Mouse (Mus musculus) MEL (cell line): Measurements from ENCODE around the gene Recql5. TPM values are rescaled to one million over a fixed set of nuclear protein-coding genes. Genes with fewer than 3 reads are reported as not detected.
A peak's percentile ranks its signal among the peaks of the same experiment; 100 is the strongest.

Experiments used
- DNase-seq: peaks from one replicate; pipeline ENCODE4 v3.0.0; 2011; ENCODE audit warnings: low read depth, low spot score
- H3K27ac ChIP-seq: 2 replicates; pipeline ENCODE4 v1.5.1; 2012; ENCODE audit warnings: low read depth, mild to moderate bottlenecking, control low read depth, low read length, moderate library complexity; ENCODE audit not compliant: control insufficient read depth
- H3K27me3 ChIP-seq, 2 experiments: fragments of 150-350 bp in 1 of 2; sonication (generic) in 1 of 2; 2 replicates each; pipeline ENCODE4 v1.6.1; 2012; ENCODE audit warnings: low read length in 2 of 2, mild to moderate bottlenecking in 2 of 2, improper control_type of control experiment in 1 of 2, moderate library complexity in 1 of 2; ENCODE audit not compliant: insufficient read depth in 2 of 2, control insufficient read depth in 1 of 2
- H3K36me3 ChIP-seq, 2 experiments: 2 replicates each; pipeline ENCODE4 v1.6.1; 2012 to 2014; ENCODE audit warnings: low read length in 2 of 2, improper control_type of control experiment in 1 of 2, inconsistent platforms in 1 of 2, mild to moderate bottlenecking in 1 of 2; ENCODE audit not compliant: insufficient read depth in 2 of 2, control insufficient read depth in 1 of 2
- H3K4me1 ChIP-seq, 2 experiments: fragments of 150-350 bp in 1 of 2; sonication (generic) in 1 of 2; 2 replicates each; pipeline ENCODE4 v1.6.1; 2012; ENCODE audit warnings: low read length in 2 of 2, improper control_type of control experiment in 1 of 2, mild to moderate bottlenecking in 1 of 2; ENCODE audit not compliant: insufficient read depth in 2 of 2, control insufficient read depth in 1 of 2
- H3K4me3 ChIP-seq, 2 experiments: fragments of 150-350 bp in 1 of 2; sonication (generic) in 1 of 2; 2 replicates each; pipeline ENCODE4 v1.5.1; 2012; ENCODE audit warnings: low read depth in 2 of 2, low read length in 2 of 2, mild to moderate bottlenecking in 2 of 2, moderate library complexity in 2 of 2, control low read depth in 1 of 2, improper control_type of control experiment in 1 of 2; ENCODE audit not compliant: control insufficient read depth in 1 of 2, insufficient read depth in 1 of 2
- H3K79me2 ChIP-seq: 2 replicates; pipeline ENCODE4 v1.6.1; 2012; ENCODE audit warnings: mild to moderate bottlenecking, low read length, moderate library complexity; ENCODE audit not compliant: control insufficient read depth, poor library complexity, insufficient read depth
- H3K9ac ChIP-seq: 2 replicates; pipeline ENCODE4 v1.6.1; 2012; ENCODE audit warnings: low read depth, mild to moderate bottlenecking, control low read depth, low read length, moderate library complexity; ENCODE audit not compliant: control insufficient read depth, poor library complexity, severe bottlenecking
- H3K9me3 ChIP-seq: fragments of 150-350 bp; sonication (generic); replicated peaks from 2 replicates; pipeline ENCODE4 v1.6.1; 2012; ENCODE audit warnings: mild to moderate bottlenecking, low read length, improper control_type of control experiment, moderate library complexity; ENCODE audit not compliant: insufficient read depth
- CTCF ChIP-seq, 3 experiments: IDR thresholded peaks in 2 of 3; conservative IDR thresholded peaks in 1 of 3; 2 replicates each; pipeline ENCODE4 v1.5.1; 2011 to 2012; ENCODE audit warnings: low read length in 3 of 3, low read depth in 2 of 3, mild to moderate bottlenecking in 2 of 3, improper control_type of control experiment in 1 of 3, inconsistent platforms in 1 of 3, mixed read lengths in 1 of 3, moderate library complexity in 1 of 3; ENCODE audit not compliant: control insufficient read depth in 1 of 3, insufficient read depth in 1 of 3, poor library complexity in 1 of 3, severe bottlenecking in 1 of 3
- ELF1 ChIP-seq: IDR thresholded peaks from 2 replicates; pipeline ENCODE4 v1.6.1; 2014; ENCODE audit warnings: low read depth, mild to moderate bottlenecking, inconsistent platforms, low read length, improper control_type of control experiment, moderate library complexity
- EP300 ChIP-seq, 2 experiments: IDR thresholded peaks; 2 replicates each; pipeline ENCODE4 v1.6.1; 2011; ENCODE audit warnings: improper control_type of control experiment in 2 of 2, low read length in 2 of 2, low read depth in 1 of 2, mild to moderate bottlenecking in 1 of 2
- GATA1 ChIP-seq: IDR thresholded peaks from 2 replicates; pipeline ENCODE4 v1.6.1; 2011; ENCODE audit warnings: low read depth, low read length, improper control_type of control experiment
- HCFC1 ChIP-seq: IDR thresholded peaks from 2 replicates; pipeline ENCODE4 v1.6.1; 2012; ENCODE audit warnings: low read depth, mild to moderate bottlenecking, inconsistent platforms, low read length, improper control_type of control experiment, moderate library complexity
- JUND ChIP-seq: IDR thresholded peaks from 2 replicates; pipeline ENCODE4 v1.6.1; 2011; ENCODE audit warnings: low read depth, mild to moderate bottlenecking, improper control_type of control experiment, low read length
- KAT2A ChIP-seq: conservative IDR thresholded peaks from 2 replicates; pipeline ENCODE4 v1.6.1; 2012; ENCODE audit warnings: low read depth, low read length, improper control_type of control experiment, inconsistent platforms
- NELFE ChIP-seq: IDR thresholded peaks from 2 replicates; pipeline ENCODE4 v1.6.1; 2011; ENCODE audit warnings: low read depth, low read length, improper control_type of control experiment
- NRF1 ChIP-seq: IDR thresholded peaks from 2 replicates; pipeline ENCODE4 v1.6.1; 2014; ENCODE audit warnings: low read depth, mild to moderate bottlenecking, inconsistent platforms, low read length, improper control_type of control experiment, moderate library complexity; ENCODE audit not compliant: poor library complexity, insufficient read depth, severe bottlenecking
- POLR2A ChIP-seq, 2 experiments: IDR thresholded peaks; 2 replicates each; pipeline ENCODE4 v1.6.1; 2011 to 2012; ENCODE audit warnings: low read length in 2 of 2, mild to moderate bottlenecking in 2 of 2, control low read depth in 1 of 2, improper control_type of control experiment in 1 of 2, low read depth in 1 of 2, moderate library complexity in 1 of 2; ENCODE audit not compliant: control insufficient read depth in 1 of 2, insufficient read depth in 1 of 2, poor library complexity in 1 of 2
- RAD21 ChIP-seq: IDR thresholded peaks from 2 replicates; pipeline ENCODE4 v1.6.1; 2011; ENCODE audit warnings: mild to moderate bottlenecking, low read depth, low read length, improper control_type of control experiment
- SMC3 ChIP-seq: IDR thresholded peaks from 2 replicates; pipeline ENCODE4 v1.6.1; 2011; ENCODE audit warnings: low read depth, low read length, improper control_type of control experiment
- TBP ChIP-seq: IDR thresholded peaks from 2 replicates; pipeline ENCODE4 v1.8.0; 2011; ENCODE audit warnings: low read depth, low read length, improper control_type of control experiment
- ZC3H11A ChIP-seq: IDR thresholded peaks from 2 replicates; pipeline ENCODE4 v1.6.1; 2012; ENCODE audit warnings: low read depth, mild to moderate bottlenecking, inconsistent platforms, low read length, improper control_type of control experiment
- ZMIZ1 ChIP-seq: IDR thresholded peaks from 2 replicates; pipeline ENCODE4 v1.6.1; 2012; ENCODE audit warnings: low read depth, mild to moderate bottlenecking, inconsistent platforms, low read length, improper control_type of control experiment, moderate library complexity
- polyA plus RNA-seq, 2 experiments: library from polyadenylated mRNA; stranded (reverse) in 1 of 2; unstranded in 1 of 2; fragments of >175 nt in 1 of 2; fragments of >200 nt in 1 of 2; gene quantifications; 2 replicates each; pipeline versions ENCODE4 v1.2.1 to v1.2.4; 2012; ENCODE audit warnings: low replicate concordance in 2 of 2, low read depth in 1 of 2; ENCODE audit not compliant: insufficient read length in 2 of 2, insufficient read depth in 1 of 2, missing spikeins in 1 of 2
- total RNA-seq: library from RNA; depleted of rRNA; stranded (reverse); fragments of 300-350 nt; gene quantifications from 2 replicates; pipeline ENCODE4 v1.2.3, GENCODE M21; 2012

Recql5 gene
- total and polyA plus RNA-seq, 3 experiments, result 20.3 to 21.5 TPM; not detected in 1

GRCm38 (mm10) chr11:115877174-115877755 lies 56.0 kb downstream of the Recql5 start:
- H3K9ac ChIP-seq, result peak overlapping the region; percentile 44
- DNase-seq, result peak; percentile 71
- no peaks in the 10 kb centered on the region for H3K27me3 ChIP-seq

GRCm38 (mm10) chr11:115876438-115876837 lies 56.8 kb downstream of the Recql5 start:
- Histone ChIP-seq H3K36me3 (peaks cover 0 to 7% of the 10 kb centered on the region in 2 experiments; a peak in 2 of 4 replicates), H3K79me2 (no peaks in the 10 kb centered on the region), H3K9me3 (no peaks in the 10 kb centered on the region), H3K9ac (no peak overlapping the region), H3K4me3 (no peak overlapping the region), H3K4me1 (peaks cover 0 to 11% of the 10 kb centered on the region in 2 experiments; a peak in 2 of 4 replicates), H3K27ac (no peak overlapping the region), H3K27me3 (no peaks in the 10 kb centered on the region)
- TF ChIP-seq SMC3 (peak; percentile 44), RAD21 (peak; percentile 34), NELFE (no peak), CTCF (IDR thresholded peaks at IDR 0.05 in 2 of 3, conservative IDR thresholded peaks at IDR 0.05 in 1 of 3; ENCODE audit: control insufficient read depth in 1 of 3, insufficient read depth in 1 of 3, low read depth in 2 of 3, low read length in 3 of 3, poor library complexity in 1 of 3, severe bottlenecking in 1 of 3) (peak; percentile 41 to 53 (median 45)), ZC3H11A (peak; percentile 22)
- DNase-seq, result peak; percentile 52

More at GRCm38 (mm10) chr11:115877174-115877755, 56.0 kb downstream of the Recql5 start:
- no peak overlapping the region for H3K27ac ChIP-seq
- no peaks in the 10 kb centered on the region for H3K9me3 ChIP-seq
- no peaks in the 10 kb centered on the region for H3K79me2 ChIP-seq
- no peak overlapping the region for H3K4me3 ChIP-seq
- no peak for TF ChIP-seq NRF1
- TF ChIP-seq EP300 (IDR thresholded peaks at IDR 0.05; ENCODE audit: low read depth in 1 of 2, low read length in 2 of 2), result peak in 1 of 2 experiments; percentile 14; a peak in 1 of 4 replicates
- no peak for TF ChIP-seq TBP
- peak in 1 of 2 experiments; percentile 48; a peak in 1 of 4 replicates for TF ChIP-seq POLR2A (IDR thresholded peaks at IDR 0.05; ENCODE audit: control insufficient read depth in 1 of 2, insufficient read depth in 1 of 2, low read depth in 1 of 2, low read length in 2 of 2, poor library complexity in 1 of 2)
- TF ChIP-seq JUND, result no peak
- TF ChIP-seq ELF1, result peak; percentile 37; the same call in 1 of the 2 replicates
- peak; percentile 51; the same call in 1 of the 2 replicates for TF ChIP-seq HCFC1
- TF ChIP-seq KAT2A, result no peak
- 0 out of 2 replicates have a peak, but pooled peaks have one; percentile 14 for TF ChIP-seq GATA1
- TF ChIP-seq ZMIZ1, result no peak
- peaks cover 0 to 11% of the 10 kb centered on the region in 2 experiments; a peak in 2 of 4 replicates for H3K4me1 ChIP-seq
- peaks cover 0 to 7% of the 10 kb centered on the region in 2 experiments; a peak in 2 of 4 replicates for H3K36me3 ChIP-seq
